Mouse (Mus musculus): ENCODE data around the gene Slf2.

GRCm38 (mm10) chr19:44930744-44931453 lies at the start of gene Slf2:
- TF ChIP-seq POLR2A (IDR thresholded peaks at IDR 0.05; ENCODE audit: borderline replicate concordance, control insufficient read depth, low read depth, low read length) (peak; percentile 54; the same call in 1 of the 2 replicates), CTCF (IDR thresholded peaks at IDR 0.05; ENCODE audit: control insufficient read depth, insufficient read depth, low read length) (no peak)

Data from bone marrow, adult 2 months (tissue).